Mouse (Mus musculus) forebrain, embryonic 10.5 days (tissue): Measurements from ENCODE around the gene Thsd4. TPM values are rescaled to one million over a fixed set of nuclear protein-coding genes. Genes with fewer than 3 reads are reported as not detected.
"Not testable (repeated sequence)": the region's sequence is repeated elsewhere in the genome, so short reads cannot be mapped to it uniquely, and the experiment has no call there.

Experiments
- DNase-seq: peaks from one replicate; pipeline ENCODE4 v3.0.0-alpha.2; 2017; ENCODE audit warnings: low spot score; ENCODE audit errors: extremely low spot score
- H3K27ac ChIP-seq: fragments of 300-500 bp; sonication (generic); 2 replicates; pipeline ENCODE4 v1.5.1; 2016; ENCODE audit warnings: mild to moderate bottlenecking
- H3K27me3 ChIP-seq: fragments of 300-500 bp; sonication (generic); 2 replicates; pipeline ENCODE4 v1.6.1; 2016; ENCODE audit warnings: mild to moderate bottlenecking; ENCODE audit not compliant: poor library complexity, severe bottlenecking
- H3K36me3 ChIP-seq: fragments of 300-500 bp; sonication (generic); replicated peaks from 2 replicates; pipeline ENCODE4 v1.6.1; 2016; ENCODE audit warnings: mild to moderate bottlenecking, moderate library complexity
- H3K4me1 ChIP-seq: fragments of 300-500 bp; sonication (generic); 2 replicates; pipeline ENCODE4 v1.6.1; 2016
- H3K4me3 ChIP-seq: fragments of 300-500 bp; sonication (generic); 2 replicates; pipeline ENCODE4 v1.5.1; 2016; ENCODE audit warnings: mild to moderate bottlenecking, moderate library complexity
- H3K9me3 ChIP-seq: fragments of 300-500 bp; sonication (generic); 2 replicates; pipeline ENCODE4 v1.6.1; 2016; ENCODE audit warnings: mild to moderate bottlenecking, moderate library complexity
- WGBS: fragments of 180-500 bp; shearing (Covaris S2); methylation state at CpG from one replicate; pipeline ENCODE4 v1.1.7; 2016; 5-methylcytosine and 5-hydroxymethylcytosine counted together
- polyA plus RNA-seq: library from polyadenylated mRNA; unstranded; fragments of >200 nt; fragmentation: Nextera tagmentation; extraction: Ambion mirVana; gene quantifications from 2 replicates; pipeline ENCODE4 v1.2.1, GENCODE M21; 2016

Gene Thsd4
- polyA plus RNA-seq, 1 experiment from 2014 or later: 3.8 TPM

DNA sequence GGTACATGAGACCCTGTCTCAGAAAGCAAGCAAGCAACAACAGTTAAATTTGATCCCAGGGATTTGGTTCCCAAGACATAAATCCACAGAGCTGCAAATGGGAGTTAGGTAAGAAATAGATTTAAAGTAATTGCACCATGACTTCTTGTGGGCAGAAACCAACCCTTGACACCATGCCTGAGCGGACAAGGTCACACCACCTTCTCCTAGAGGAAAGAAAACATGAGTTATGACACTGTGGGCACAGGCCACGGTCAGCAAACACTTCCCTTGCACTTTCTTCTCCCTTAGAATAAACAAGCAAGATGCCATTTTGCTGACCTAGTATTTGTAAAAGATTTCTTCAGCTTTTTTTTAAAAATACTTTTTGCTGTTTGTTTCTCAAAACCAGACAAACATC is 334.4 kb downstream of the Thsd4 start:
- H3K4me3 ChIP-seq: no peak overlapping the region
- H3K27me3 ChIP-seq: no peaks in the 10 kb centered on the region
- peaks cover 16% of the 10 kb centered on the region for H3K4me1 ChIP-seq
- H3K36me3 ChIP-seq: no peaks in the 10 kb centered on the region
- no peaks in the 10 kb centered on the region for H3K9me3 ChIP-seq
- 85% methylated on average over 2 of the region's 2 CpGs for WGBS
- DNase-seq: no peak
- no peak overlapping the region for H3K27ac ChIP-seq

DNA sequence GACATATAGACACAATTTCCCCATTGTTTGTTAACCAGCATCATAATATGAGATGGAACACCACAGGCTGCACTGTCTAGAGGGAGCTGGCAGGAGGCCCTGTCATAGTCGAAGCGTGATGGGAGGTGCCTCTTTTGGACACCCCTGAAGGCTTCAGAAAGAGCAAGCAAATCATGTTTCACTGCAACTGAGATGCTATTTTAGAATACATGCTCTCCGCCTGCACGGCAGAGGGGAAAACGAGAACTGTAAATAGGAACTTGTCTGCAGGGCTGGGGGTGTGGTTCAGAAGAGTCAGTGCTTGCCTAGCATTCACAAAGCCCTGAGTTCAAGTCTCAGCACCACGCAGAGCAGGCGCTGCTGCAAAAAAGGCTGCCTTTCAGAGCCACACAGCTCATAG is 334.9 kb downstream of the Thsd4 start:
- H3K4me1 ChIP-seq: peaks cover 16% of the 10 kb centered on the region
- no peak overlapping the region for H3K27ac ChIP-seq
- H3K36me3 ChIP-seq: no peaks in the 10 kb centered on the region
- H3K4me3 ChIP-seq: no peak overlapping the region
- WGBS: 89% methylated on average over 7 of the region's 7 CpGs
- H3K9me3 ChIP-seq: no peaks in the 10 kb centered on the region
- no peaks in the 10 kb centered on the region for H3K27me3 ChIP-seq
- no peak for DNase-seq

DNA sequence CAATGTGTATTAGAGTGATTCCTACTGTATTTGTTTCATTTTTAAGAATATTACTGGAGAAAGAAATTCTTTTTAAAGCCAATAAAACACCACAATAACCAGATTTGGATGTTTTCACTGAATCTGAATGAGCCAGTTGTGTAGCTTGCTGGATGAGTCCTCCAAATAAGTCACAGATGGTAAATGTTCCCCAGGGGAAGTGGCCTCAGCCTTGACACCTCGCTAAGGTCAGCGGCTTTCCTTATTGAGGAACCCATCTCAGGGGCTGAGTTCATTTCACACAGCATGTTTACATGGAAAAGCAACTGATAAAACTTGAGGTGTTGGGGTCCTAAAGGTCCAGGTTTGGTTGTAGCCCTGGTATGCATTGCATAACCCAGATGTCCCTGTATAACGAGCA is 337.8 kb downstream of the Thsd4 start:
- Histone ChIP-seq H3K27ac (peak overlapping the region; percentile 16; the same call in 1 of the 2 replicates), H3K36me3 (no peaks in the 10 kb centered on the region), H3K4me1 (peaks cover 20% of the 10 kb centered on the region), H3K9me3 (no peaks in the 10 kb centered on the region), H3K4me3 (no peak overlapping the region), H3K27me3 (no peaks in the 10 kb centered on the region)
- WGBS: 64% methylated on average over 3 of the region's 3 CpGs
- no peak for DNase-seq

DNA sequence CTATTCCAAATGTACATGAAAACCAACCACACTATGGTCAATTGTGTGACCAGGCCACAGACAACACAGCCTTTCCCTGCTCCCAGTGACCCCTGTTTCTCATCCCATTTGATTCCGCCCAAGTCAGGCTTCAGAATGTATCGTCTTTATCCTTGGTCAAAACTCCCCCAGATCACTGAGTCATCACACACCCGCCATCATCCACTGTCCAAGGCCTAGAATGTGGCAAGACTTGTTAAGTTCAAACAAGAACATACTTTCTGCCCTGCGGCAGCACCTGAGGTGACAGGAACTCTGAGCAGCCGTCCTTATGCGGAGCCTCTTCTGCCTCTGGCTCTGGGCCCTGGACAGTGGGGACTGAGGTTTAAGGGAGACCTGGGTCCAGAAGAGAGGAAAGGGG is 339.5 kb downstream of the Thsd4 start:
- 91% methylated on average over 6 of the region's 6 CpGs for WGBS
- no peak for DNase-seq
- H3K4me3 ChIP-seq: no peak overlapping the region
- H3K27ac ChIP-seq: no peak overlapping the region
- no peaks in the 10 kb centered on the region for H3K9me3 ChIP-seq
- H3K4me1 ChIP-seq: peaks cover 20% of the 10 kb centered on the region
- no peaks in the 10 kb centered on the region for H3K27me3 ChIP-seq
- H3K36me3 ChIP-seq: no peaks in the 10 kb centered on the region

DNA sequence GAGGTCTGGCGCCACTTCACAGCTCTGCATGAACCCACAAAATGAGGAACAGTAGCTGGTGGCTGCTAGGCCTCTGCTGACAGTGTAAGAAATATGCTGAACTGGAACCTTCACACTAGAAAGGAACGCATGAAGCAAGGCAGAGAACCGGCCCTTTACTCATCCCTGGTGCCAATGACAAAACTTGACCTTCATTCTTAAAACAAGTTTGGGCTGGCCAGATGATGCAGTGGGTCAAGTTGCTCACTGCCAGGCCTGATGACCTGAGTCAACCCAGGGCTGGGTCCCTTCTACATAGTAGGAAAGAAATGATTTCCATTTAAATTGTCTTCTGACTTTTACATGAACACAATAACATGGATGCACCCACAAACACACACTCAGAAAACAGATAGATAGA is 340.9 kb downstream of the Thsd4 start:
- no peaks in the 10 kb centered on the region for H3K27me3 ChIP-seq
- H3K27ac ChIP-seq: no peak overlapping the region
- H3K4me3 ChIP-seq: no peak overlapping the region
- H3K36me3 ChIP-seq: no peaks in the 10 kb centered on the region
- no peak for DNase-seq
- no peaks in the 10 kb centered on the region for H3K9me3 ChIP-seq
- 94% methylated on average over 3 of the region's 3 CpGs for WGBS
- H3K4me1 ChIP-seq: peaks cover 20% of the 10 kb centered on the region

DNA sequence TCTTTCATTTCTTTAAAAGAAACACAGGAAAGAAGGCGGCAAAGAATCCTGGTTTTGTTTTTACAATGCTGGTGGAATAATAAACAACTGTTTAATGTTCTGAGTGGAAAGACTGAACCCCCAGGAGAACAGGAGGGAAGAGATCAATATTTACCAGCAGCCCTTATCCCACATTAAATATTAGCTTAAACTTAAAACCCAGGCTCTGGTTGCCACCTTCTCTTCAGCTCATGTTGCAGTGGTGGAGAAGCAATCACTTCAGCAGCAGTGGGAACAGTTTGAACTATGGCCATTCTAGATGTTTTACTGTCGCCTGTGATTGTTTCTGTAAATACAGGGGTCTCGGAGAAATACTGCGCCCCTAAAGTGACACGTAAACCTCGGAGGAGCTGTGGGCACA is 341.7 kb downstream of the Thsd4 start:
- H3K4me3 ChIP-seq: no peak overlapping the region
- H3K27ac ChIP-seq: no peak overlapping the region
- H3K4me1 ChIP-seq: peaks cover 20% of the 10 kb centered on the region
- H3K9me3 ChIP-seq: no peaks in the 10 kb centered on the region
- WGBS: 91% methylated on average over 6 of the region's 6 CpGs
- DNase-seq: no peak
- H3K27me3 ChIP-seq: no peaks in the 10 kb centered on the region
- no peaks in the 10 kb centered on the region for H3K36me3 ChIP-seq

DNA sequence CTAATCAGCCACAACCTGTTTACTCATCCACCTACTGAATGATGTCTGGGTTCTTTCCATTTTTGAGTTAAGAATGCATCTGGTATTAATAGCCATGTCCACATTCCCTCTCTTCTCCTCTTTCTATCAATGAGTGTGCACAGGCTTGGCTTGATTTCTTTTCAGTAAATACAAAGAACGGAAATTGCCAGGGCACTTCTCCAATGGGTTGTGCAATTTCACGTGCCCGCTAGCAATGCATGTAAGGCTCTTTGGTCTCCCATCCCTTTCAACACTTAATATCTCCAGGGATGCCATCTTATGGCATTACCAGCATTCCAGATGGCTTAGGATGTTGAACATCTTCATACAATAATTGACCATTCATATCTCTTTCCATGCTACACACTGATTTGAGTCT is 345.5 kb downstream of the Thsd4 start:
- Histone ChIP-seq H3K4me3 (no peak overlapping the region), H3K36me3 (no peaks in the 10 kb centered on the region), H3K4me1 (peaks cover under 1% of the 10 kb centered on the region; the same call in 1 of the 2 replicates), H3K27me3 (no peaks in the 10 kb centered on the region), H3K27ac (no peak overlapping the region), H3K9me3 (no peaks in the 10 kb centered on the region)
- 91% methylated on average over 3 of the region's 3 CpGs for WGBS
- DNase-seq: no peak

- not testable (repeated sequence) for H3K27me3 ChIP-seq, DNase-seq, H3K4me1 ChIP-seq, H3K27ac ChIP-seq, H3K9me3 ChIP-seq, H3K36me3 ChIP-seq, H3K4me3 ChIP-seq
- WGBS: 81% methylated on average over 9 of the region's 9 CpGs
These were observed 349.3 kb downstream of the Thsd4 start for GRCm38 (mm10) chr9:60172459-60173060.

DNA sequence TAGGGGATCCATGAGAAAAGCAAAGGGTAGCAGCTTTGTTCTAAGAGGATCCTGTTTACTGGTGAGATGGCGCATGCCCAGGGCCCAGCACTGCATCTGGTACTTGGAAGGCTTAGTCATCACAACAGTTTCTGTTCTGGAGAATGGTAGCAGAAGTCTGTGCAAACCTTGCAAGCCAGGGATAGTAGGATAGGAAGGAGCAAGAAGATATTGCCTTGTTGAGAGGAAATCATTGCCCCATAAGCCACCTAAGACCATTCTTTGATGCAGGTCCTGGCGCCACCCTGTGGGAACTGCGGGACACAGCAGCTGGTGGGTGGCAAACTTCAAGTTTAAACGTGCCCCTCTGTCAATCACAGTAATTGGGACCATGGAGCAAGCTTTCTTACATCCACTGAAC is 354.9 kb downstream of the Thsd4 start:
- peaks cover 13% of the 10 kb centered on the region for H3K4me1 ChIP-seq
- no peak overlapping the region for H3K4me3 ChIP-seq
- H3K36me3 ChIP-seq: no peaks in the 10 kb centered on the region
- WGBS: 72% methylated on average over 4 of the region's 4 CpGs
- no peaks in the 10 kb centered on the region for H3K9me3 ChIP-seq
- no peaks in the 10 kb centered on the region for H3K27me3 ChIP-seq
- H3K27ac ChIP-seq: no peak overlapping the region
- DNase-seq: no peak

GRCm38 (mm10) chr9:60160855-60161254 is 361.0 kb downstream of the Thsd4 start:
- no peak overlapping the region for H3K4me3 ChIP-seq
- DNase-seq: no peak
- peaks cover 9% of the 10 kb centered on the region; the same call in 1 of the 2 replicates for H3K4me1 ChIP-seq
- H3K36me3 ChIP-seq: no peaks in the 10 kb centered on the region
- no peak overlapping the region for H3K27ac ChIP-seq
- 42% methylated on average over 5 of the region's 5 CpGs for WGBS
- H3K9me3 ChIP-seq: no peaks in the 10 kb centered on the region
- no peaks in the 10 kb centered on the region for H3K27me3 ChIP-seq

GRCm38 (mm10) chr9:60160194-60160593 is 361.7 kb downstream of the Thsd4 start:
- H3K27me3 ChIP-seq: no peaks in the 10 kb centered on the region
- DNase-seq: no peak
- no peak overlapping the region for H3K4me3 ChIP-seq
- H3K9me3 ChIP-seq: no peaks in the 10 kb centered on the region
- H3K4me1 ChIP-seq: peaks cover 9% of the 10 kb centered on the region; the same call in 1 of the 2 replicates
- H3K36me3 ChIP-seq: no peaks in the 10 kb centered on the region
- whole genome bisulfite sequencing: 88% methylated on average over 7 of the region's 7 CpGs
- no peak overlapping the region for H3K27ac ChIP-seq

- Histone ChIP-seq H3K36me3 (no peaks in the 10 kb centered on the region), H3K4me3 (no peak overlapping the region), H3K9me3 (no peaks in the 10 kb centered on the region; the same call in 1 of the 2 replicates), H3K27ac (no peak overlapping the region), H3K4me1 (peaks cover 17% of the 10 kb centered on the region), H3K27me3 (no peaks in the 10 kb centered on the region)
- no peak for DNase-seq
- 98% methylated on average over 1 of the region's 1 CpGs for WGBS
These were observed 368.9 kb downstream of the Thsd4 start for GRCm38 (mm10) chr9:60152990-60153389.

DNA sequence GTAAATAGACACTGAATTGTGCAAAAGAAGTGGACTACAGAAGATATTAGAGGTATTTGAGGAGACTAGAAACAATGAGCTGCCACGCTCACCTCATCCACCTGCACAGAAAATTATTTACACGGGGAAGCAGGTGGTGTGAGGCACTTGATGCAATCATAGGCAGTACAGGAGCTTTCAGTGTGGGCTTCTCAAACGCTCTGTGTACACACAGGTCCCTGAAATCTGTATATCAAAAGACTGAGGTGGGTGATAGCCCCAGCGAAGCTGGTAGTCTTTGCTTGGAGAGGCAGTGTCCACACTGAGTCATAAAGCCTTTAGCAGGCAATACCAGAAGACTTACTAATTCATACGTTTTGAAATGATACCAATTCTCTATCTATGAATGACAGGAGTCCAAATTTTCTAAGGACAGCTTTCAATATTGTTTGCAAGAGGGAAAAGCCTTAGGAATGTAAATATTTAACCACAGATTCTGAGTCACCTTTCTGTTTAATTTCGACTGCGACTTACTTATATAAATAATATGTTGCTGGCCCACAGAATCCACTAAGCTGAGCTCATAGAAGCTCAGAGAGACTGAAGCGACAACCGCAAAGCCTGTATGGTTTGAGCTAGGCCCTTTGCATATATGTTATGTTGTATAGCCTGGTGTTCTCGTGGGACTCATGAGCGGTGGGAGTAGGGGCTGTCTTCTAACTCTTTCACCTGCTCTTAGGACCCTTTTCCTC is 369.8 kb downstream of the Thsd4 start:
- H3K36me3 ChIP-seq: no peaks in the 10 kb centered on the region
- no peak for DNase-seq
- H3K4me3 ChIP-seq: no peak overlapping the region
- no peak overlapping the region for H3K27ac ChIP-seq
- H3K9me3 ChIP-seq: no peaks in the 10 kb centered on the region; the same call in 1 of the 2 replicates
- 89% methylated on average over 11 of the region's 11 CpGs for WGBS
- H3K4me1 ChIP-seq: peaks cover 24% of the 10 kb centered on the region
- 0 out of 2 replicates have a peak, but pooled peaks cover under 1% of the 10 kb centered on the region for H3K27me3 ChIP-seq
